Mouse (Mus musculus) thymus, postnatal 4 days (tissue): Measurements from ENCODE around the gene Zfp978.
"Not testable (repeated sequence)": the region's sequence is repeated elsewhere in the genome, so short reads cannot be mapped to it uniquely, and the experiment has no call there.

Experiments
- DNase-seq: peaks from one replicate; pipeline ENCODE4 v3.0.0; 2021

Gene Zfp978

DNA sequence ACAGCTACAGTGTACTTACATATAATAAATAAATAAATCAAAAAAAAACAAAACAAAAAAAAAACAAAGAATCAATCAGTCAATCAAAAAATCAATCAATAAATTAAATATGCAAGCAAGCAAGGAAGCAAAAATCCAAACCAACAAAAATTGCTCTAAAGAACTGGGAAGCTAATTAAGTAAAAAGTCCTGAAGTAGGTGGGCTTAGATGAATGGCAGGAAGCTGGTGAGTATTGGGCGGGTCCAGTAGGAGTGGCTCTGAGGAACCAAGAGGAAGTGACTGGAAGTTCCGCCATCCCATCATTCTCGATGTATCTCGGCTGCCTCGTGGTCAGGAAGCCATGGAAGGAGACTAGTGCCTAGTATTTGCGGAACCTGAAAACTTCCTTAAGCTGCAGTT, at the start of gene Zfp978:
Gene Zfp978 (plus strand): TSS at position 301 of the 400 bp plus-strand sequence.
- DNase-seq, result not testable (repeated sequence)

GRCm38 (mm10) chr4:147335036-147335690, 25.9 kb upstream of the Zfp978 start:
- not testable (repeated sequence) for DNase-seq

- DNase-seq, result not testable (repeated sequence)
These were observed 25.3 kb upstream of the Zfp978 start for GRCm38 (mm10) chr4:147335691-147336367.

- DNase-seq, result not testable (repeated sequence)
These were observed 24.5 kb upstream of the Zfp978 start for GRCm38 (mm10) chr4:147336368-147337195.

- not testable (repeated sequence) for DNase-seq
These were observed 23.6 kb upstream of the Zfp978 start for GRCm38 (mm10) chr4:147337520-147337919.

DNA sequence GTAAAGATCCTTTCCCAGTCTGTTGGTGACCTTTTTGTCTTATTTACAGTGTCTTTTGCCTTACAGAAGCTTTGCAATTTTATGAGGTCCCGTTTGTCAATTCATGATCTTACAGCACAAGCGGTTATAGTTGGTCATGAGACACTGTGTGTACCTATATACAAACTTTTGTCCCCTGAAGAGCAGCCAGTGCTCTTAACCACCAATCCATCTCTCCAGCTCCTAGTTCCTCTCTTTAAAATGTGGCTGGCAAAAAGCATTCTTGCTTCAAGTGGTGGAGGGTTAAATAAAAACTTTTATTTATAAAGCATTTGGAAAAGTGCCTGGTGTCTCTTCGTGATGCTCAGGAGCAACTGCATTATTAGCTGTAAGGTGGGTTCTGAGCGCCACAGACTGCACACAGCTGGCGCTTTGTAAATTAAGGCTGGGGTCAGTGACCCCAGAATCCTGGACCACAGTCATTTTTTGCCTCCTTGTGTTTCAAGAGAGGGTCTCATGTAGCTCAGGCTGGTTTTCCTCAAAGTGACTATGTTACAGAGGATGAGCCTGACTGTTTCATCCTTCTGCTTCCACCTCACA, 23.0 kb upstream of the Zfp978 start:
- DNase-seq, result no peak

DNA sequence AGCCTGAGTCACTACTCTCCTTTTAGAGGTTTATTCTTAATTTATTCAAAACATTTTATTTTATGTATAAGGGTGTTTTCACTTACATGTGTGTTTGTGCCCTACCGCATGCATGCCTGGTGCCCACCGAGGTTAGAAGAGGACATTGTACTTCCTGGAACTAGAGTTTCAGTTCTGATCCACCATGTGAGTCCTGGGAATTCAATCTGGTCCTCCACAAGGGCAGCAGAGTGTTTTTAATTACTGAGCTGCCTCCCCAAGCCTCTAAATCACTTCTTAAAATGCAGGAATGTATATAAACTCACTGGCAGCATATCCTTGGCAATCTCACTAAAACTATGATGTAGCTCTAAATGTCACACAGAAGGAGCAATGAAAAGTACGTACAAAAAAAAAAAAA, 22.4 kb upstream of the Zfp978 start:
- not testable (repeated sequence) for DNase-seq

- DNase-seq, result not testable (repeated sequence)
These were observed 21.4 kb upstream of the Zfp978 start for GRCm38 (mm10) chr4:147339601-147340219.

GRCm38 (mm10) chr4:147340236-147340635, 20.9 kb upstream of the Zfp978 start:
- not testable (repeated sequence) for DNase-seq

GRCm38 (mm10) chr4:147340876-147341275, 20.2 kb upstream of the Zfp978 start:
- DNase-seq, result not testable (repeated sequence)

DNA sequence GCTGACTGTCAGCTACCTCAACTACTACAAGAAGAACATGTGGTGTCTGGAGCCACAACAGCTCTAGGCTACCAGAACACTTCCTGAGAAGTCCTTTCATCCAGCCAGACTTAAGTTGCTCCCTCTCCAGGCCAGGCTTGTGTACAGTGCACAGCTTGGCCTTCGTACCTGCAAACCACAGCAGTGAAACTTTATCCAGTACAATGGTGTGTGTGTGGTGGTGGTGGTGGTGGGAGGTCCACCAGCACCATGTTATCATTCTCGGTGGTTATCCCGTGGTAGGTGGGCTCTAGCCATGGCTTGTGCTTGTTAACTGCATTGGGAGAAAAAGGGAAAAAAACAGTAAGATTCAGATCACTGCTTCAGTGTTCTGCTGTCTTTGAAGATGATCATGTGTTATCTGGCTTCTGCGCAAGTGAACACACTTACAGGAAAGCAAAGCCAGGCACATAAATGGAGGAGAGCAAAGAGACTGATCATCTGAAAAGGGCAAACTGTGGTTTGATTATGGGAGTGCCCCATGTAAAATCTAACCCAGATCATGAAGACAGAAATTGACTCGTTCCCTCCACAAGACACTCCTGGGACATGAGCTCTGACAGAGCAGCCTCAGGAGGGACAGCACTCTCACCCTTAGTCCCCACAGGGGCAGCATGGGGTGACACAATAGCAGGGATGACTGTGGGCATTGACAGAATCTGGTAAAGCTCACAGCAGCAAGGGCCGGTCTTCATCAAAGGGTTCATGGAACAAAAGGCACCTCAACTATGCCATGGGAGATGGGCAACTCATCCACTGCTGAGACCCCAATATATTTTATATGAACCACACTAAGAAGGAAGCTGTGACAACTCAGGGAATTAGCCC, 17.8 kb upstream of the Zfp978 start:
- DNase-seq, result not testable (repeated sequence)

DNA sequence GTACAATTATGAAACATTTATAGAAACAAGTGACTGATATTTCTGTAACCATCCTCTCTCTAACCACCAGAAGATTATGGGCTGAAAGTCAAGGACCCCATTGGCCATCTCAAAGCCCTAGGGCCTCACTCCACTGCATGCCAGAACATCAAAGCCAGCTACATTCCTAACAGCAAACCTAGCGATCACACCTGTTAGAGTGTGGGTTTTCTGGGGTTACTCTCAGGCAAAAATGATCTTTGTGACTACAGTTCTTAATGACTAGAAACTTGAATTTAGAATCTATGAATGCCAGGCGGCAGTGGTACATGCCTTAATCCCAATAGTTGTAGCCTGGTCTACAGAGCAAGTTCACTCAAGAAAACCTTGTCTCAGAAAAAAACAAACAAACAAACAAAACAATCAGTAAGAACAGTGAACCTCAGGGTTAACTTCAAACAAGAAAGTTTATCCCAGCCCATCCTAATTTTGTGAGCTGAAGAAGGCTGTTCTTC, 16.0 kb upstream of the Zfp978 start:
- DNase-seq, result not testable (repeated sequence)

GRCm38 (mm10) chr4:147346361-147347035, 14.6 kb upstream of the Zfp978 start:
- DNase-seq, result not testable (repeated sequence)

DNA sequence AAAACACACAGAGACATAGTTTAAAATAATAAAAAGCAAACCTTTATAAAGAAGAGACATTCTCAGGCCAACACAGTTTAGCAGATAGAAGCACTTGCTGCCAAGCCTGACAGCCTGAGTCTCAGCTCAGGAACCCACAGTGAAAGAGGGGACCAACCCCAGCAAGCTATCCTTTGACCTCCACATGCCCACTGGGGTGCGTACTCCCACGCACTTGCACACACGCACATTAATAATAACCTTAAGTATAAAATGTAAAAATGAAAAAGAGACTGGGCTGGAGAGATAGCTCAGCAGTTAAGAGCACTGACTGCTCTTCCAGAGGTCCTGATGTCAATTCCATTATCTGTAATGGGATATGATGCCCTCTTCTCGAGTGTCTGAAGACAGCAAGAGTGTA, 13.8 kb upstream of the Zfp978 start:
- DNase-seq, result not testable (repeated sequence)

DNA sequence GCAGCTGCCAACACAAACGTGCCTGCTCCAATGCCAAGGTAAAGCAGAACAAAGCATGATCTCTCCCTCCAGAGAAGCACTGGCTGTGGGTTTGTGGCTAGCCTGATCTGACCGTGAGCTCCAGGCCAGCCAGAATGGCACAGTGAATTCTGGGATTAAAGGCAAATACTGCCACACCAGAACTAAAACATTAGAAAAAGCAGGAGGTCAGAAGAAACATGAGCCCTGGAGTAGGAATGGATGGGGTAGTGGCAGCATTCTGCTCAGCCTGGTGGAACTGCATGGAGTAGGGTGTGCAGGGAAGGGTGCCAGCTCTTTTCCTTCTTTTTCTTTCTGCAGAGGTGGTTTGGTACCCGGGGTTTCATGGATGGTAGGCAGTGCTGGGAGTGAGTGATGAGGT, 13.2 kb upstream of the Zfp978 start:
- DNase-seq, result not testable (repeated sequence)

GRCm38 (mm10) chr4:147348401-147348800, 12.7 kb upstream of the Zfp978 start:
- not testable (repeated sequence) for DNase-seq

DNA sequence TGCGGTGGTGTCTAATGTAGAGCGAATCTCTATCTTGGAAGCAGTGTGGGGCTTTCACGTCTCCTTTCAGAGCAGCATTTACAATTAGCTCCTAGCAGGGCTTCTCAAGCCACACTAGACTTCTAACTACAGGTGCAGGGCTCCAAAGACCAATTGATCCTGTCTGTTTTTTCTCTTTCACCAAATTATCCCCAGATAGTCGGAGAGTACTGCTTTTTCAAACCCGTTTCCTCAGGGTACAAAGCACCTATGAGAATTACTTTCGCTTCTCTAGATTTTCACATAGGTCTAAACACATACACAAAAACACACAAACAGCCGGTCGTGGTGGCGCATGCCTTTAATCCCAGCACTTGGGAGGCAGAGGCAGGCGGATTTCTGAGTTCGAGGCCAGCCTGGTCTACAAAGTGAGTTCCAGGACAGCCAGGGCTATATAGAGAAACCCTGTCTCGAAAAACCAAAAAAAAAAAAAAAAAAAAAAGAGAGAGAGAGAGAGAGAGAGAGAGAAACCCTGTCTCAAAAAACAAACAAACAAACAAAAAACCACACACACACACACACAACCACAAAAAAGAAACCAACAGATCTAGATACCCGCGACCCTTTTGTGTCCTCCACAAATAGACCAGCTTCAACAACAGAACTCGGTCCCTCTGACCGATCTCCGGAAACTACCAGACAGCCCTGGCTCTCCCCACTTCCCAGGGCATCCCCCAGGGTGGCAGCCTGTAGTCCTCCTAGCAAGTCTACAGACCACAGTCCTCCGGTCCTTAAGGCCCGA, 12.0 kb upstream of the Zfp978 start:
- DNase-seq, result not testable (repeated sequence)

- not testable (repeated sequence) for DNase-seq
These were observed 11.3 kb upstream of the Zfp978 start for GRCm38 (mm10) chr4:147349687-147350415.

DNA sequence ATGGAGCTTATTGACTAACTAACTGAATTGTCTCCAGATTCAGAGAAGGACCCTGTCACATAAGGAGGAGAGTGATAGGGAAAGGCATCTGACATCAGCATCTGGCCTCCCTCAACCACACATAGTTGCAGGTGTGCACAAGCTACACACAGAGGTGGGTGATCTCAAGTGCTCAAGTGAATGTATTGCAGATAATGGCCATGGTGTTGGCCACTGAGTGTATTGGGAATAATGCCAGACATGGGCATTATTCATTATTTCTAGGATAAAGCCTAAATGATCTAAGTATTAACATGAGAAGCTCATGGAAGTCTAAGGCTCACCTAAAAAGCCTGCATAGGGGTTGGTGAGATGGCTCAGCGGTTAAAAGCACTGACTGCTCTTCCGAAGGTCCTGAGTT, 10.6 kb upstream of the Zfp978 start:
- DNase-seq, result not testable (repeated sequence)
